Mouse (Mus musculus): ENCODE data around the gene Tmem262. TPM values are rescaled to one million over a fixed set of nuclear protein-coding genes. Genes with fewer than 3 reads are reported as not detected.
"Not testable (repeated sequence)": the region's sequence is repeated elsewhere in the genome, so short reads cannot be mapped to it uniquely, and the experiment has no call there.

The Tmem262 gene
- polyA plus RNA-seq (2012; ENCODE audit: insufficient read depth, low replicate concordance): not detected in 2 replicates

DNA sequence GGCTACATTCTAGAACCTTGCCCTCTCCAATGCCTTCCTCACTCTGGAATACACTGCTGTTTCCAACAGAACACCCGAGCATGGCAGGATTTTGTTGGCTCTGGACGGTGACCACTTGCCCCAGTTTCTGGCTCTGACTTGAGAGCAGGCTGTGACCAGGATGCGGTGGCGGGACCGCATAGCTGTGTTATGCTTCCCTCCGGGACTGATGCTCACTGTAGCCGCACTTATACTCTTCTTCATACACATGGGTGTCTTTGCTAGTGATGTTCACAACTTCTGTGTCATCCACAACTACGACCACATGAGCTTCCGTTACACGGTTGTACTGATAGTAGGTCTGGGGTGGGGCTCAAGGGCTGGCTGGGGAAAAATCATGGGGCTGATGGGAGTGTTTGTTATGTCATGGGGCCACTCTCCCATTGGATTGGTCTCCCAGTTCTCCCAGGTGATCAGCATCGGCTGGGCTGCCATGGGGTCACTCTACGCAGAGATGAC is at the start of gene Tmem262:
Gene Tmem262, plus strand, starts transcription at position 51 of the 498 bp plus-strand sequence.
- peaks cover 55% of the 10 kb centered on the region for H3K4me1 ChIP-seq
- H3K36me3 ChIP-seq (replicated peaks; ENCODE audit: low read length): peaks cover 54% of the 10 kb centered on the region
- TF ChIP-seq FLI1 (IDR thresholded peaks at IDR 0.05; ENCODE audit: low read length): no peak
- TF ChIP-seq GATA1 (IDR thresholded peaks at IDR 0.05; ENCODE audit: borderline replicate concordance, low read length): no peak
- H3K4me3 ChIP-seq (replicated peaks): no peak within 1 kb of the TSS
- H3K9me3 ChIP-seq: no peaks in the 10 kb centered on the region
- H3K27me3 ChIP-seq (replicated peaks): no peaks in the 10 kb centered on the region

DNA sequence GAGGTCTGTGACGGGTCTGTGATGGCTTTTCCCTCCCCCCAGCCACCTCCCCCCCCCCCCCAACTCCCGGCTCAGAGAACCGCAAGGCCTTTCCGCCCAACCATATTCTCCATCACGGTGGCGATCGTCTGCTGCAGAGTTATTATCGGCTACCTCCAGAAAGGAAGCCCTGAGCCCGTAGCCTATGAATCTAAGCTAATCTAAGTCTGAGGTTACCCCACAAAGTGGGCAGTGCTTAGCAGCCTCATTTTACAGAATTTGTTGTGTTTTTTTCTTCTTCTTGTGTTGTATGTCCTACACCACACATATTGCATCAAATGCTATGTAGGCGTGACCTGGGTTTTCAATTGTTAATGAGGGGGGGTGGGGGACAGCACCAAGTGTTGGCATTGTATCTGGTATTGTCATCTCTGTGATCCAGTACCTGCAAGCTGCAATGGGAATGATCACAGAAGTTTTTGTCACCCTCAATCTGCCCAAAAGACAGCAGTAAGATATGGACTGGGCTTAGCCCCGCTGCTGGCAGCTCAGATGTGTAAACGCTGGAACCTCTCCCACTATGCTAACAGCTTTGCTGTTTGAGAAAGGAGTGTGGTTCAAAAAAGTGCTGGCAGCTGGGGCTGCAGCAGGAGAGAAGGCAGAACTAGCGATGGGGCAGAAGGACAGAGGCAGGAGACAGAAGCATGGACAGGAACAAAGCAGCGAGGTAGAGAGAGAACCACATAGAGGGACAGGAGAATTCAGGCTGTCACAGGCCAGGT is 49.1 kb upstream of the Tmem262 start:
- Histone ChIP-seq H3K27me3 (replicated peaks) (peaks cover 13% of the 10 kb centered on the region), H3K4me3 (replicated peaks) (no peak overlapping the region), H3K9me3 (no peaks in the 10 kb centered on the region), H3K4me1 (no peaks in the 10 kb centered on the region; the same call in 1 of the 2 replicates), H3K36me3 (replicated peaks; ENCODE audit: low read length) (no peaks in the 10 kb centered on the region)
- TF ChIP-seq FLI1 (IDR thresholded peaks at IDR 0.05; ENCODE audit: low read length) (no peak), GATA1 (IDR thresholded peaks at IDR 0.05; ENCODE audit: borderline replicate concordance, low read length) (no peak)

DNA sequence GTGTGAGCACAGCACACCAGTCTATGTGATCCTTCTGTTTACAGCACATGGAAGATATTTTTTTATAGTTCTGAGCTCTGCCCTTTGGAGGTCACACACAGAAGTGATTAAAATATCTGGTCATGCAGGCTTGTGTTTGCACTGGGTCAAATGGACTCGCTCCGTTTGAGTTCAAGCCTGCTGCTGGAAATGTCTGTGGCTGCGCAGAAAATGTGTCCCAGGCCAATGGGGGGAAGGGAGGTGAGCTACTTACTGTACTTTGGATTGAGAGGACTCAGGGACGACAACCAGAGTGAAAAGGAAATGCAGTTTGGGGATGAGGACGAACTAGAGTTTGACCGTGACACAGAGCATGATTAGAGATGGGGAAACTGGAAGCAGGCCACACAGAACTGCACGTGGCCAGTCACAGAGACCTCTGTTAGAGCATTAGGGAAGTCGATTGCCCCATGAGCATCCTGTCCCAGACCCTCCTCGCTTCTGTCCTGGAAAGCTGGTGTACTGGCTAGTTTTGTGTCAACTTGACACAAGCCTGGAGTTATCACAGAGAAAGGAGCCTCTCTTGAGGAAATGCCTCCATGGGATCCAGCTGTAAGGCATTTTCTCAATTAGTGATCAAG is 43.8 kb upstream of the Tmem262 start:
- H3K4me1 ChIP-seq: peaks cover 21% of the 10 kb centered on the region
- no peak overlapping the region for H3K4me3 ChIP-seq (replicated peaks)
- no peaks in the 10 kb centered on the region for H3K9me3 ChIP-seq
- peaks cover 6% of the 10 kb centered on the region for H3K27me3 ChIP-seq (replicated peaks)
- no peak for TF ChIP-seq FLI1 (IDR thresholded peaks at IDR 0.05; ENCODE audit: low read length)
- TF ChIP-seq GATA1 (IDR thresholded peaks at IDR 0.05; ENCODE audit: borderline replicate concordance, low read length): no peak
- no peaks in the 10 kb centered on the region for H3K36me3 ChIP-seq (replicated peaks; ENCODE audit: low read length)

DNA sequence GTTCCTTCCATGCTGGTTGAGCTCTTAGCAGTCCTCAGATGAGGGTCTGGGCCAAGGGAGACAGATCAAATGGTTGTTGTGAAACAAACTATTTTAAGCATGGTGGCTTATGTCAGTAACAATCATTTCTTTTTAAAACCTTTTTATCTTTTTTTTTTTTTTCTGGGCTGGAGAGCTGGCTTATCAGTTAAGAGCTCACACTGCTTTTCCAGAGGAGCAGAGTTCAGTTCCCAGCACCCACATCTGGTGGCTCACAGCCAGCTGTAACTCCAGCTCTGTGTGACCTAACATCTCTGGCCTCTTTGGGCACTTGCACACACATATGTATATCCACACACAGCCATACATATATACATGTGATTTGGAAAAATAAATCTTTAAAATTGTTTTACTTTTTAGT is 42.1 kb upstream of the Tmem262 start:
- TF ChIP-seq GATA1 (IDR thresholded peaks at IDR 0.05; ENCODE audit: borderline replicate concordance, low read length) (no peak), FLI1 (IDR thresholded peaks at IDR 0.05; ENCODE audit: low read length) (no peak)
- no peaks in the 10 kb centered on the region for H3K9me3 ChIP-seq
- peaks cover 2% of the 10 kb centered on the region for H3K27me3 ChIP-seq (replicated peaks)
- peaks cover 24% of the 10 kb centered on the region for H3K4me1 ChIP-seq
- H3K36me3 ChIP-seq (replicated peaks; ENCODE audit: low read length): no peaks in the 10 kb centered on the region
- no peak overlapping the region for H3K4me3 ChIP-seq (replicated peaks)

DNA sequence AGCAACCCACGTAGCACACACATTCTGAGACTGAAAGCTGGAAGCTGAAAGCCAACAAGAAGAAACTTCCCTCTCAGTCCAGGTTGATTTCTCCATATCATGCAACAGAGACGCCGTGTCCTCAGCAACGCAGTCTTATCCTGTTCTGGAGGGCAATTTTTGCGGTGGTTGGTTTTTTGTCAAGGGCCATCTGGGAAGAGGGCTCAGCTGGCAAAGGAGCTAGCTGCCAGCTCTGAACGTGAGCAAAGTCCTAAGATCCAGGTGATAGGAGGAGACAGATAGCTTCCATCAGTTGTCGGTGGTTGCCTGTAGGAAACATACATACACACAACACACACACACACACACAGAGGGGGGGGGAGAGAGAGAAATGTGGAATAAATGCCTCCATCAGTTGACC is 41.5 kb upstream of the Tmem262 start:
- H3K9me3 ChIP-seq: no peaks in the 10 kb centered on the region
- H3K36me3 ChIP-seq (replicated peaks; ENCODE audit: low read length): no peaks in the 10 kb centered on the region
- H3K4me1 ChIP-seq: peaks cover 24% of the 10 kb centered on the region
- TF ChIP-seq GATA1 (IDR thresholded peaks at IDR 0.05; ENCODE audit: borderline replicate concordance, low read length) (no peak), FLI1 (IDR thresholded peaks at IDR 0.05; ENCODE audit: low read length) (no peak)
- H3K4me3 ChIP-seq (replicated peaks): no peak overlapping the region
- H3K27me3 ChIP-seq (replicated peaks): peaks cover 2% of the 10 kb centered on the region

DNA sequence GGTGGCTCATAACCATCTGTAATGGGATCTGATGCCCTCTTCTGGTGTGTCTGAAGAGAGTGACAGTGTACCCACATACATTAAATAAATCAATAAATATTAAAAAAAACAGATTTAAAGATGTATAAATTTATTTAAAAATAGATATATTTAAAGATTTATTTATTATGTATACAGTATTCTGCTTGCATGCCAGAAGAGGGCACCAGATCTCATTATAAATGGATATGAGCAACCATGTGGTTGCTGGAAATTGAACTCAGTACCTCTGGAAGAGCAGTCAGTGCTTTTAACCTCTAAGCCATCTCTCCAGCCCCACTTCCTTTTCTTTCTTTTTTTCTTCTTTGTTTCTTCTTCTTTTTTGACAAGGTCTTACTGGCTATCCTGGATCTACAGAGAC is 39.8 kb upstream of the Tmem262 start:
- TF ChIP-seq GATA1 (IDR thresholded peaks at IDR 0.05; ENCODE audit: borderline replicate concordance, low read length) (no peak), FLI1 (IDR thresholded peaks at IDR 0.05; ENCODE audit: low read length) (no peak)
- Histone ChIP-seq H3K4me3 (replicated peaks) (no peak overlapping the region), H3K36me3 (replicated peaks; ENCODE audit: low read length) (no peaks in the 10 kb centered on the region), H3K9me3 (no peaks in the 10 kb centered on the region), H3K27me3 (replicated peaks) (peaks cover 2% of the 10 kb centered on the region), H3K4me1 (peaks cover 32% of the 10 kb centered on the region)

DNA sequence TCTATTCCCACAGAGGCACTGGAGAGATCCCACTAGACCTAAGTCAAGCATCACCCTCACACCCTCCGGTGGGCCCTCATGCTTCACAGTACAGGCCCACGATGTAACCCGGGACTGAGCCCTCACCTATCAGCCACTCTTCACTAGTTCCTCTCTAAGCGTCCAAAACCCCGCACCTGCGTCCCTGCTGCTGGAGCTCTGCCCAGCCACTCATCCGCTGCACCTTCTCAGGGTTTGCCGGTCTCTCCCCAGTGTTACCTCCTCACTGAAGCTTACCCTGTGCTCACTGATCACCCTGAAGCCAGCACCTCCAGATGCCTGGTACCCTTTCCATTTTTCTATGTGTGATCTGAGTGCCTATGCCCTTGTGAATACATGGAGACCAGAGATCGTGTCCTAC is 37.5 kb upstream of the Tmem262 start:
- no peak for TF ChIP-seq FLI1 (IDR thresholded peaks at IDR 0.05; ENCODE audit: low read length)
- no peak for TF ChIP-seq GATA1 (IDR thresholded peaks at IDR 0.05; ENCODE audit: borderline replicate concordance, low read length)
- Histone ChIP-seq H3K4me1 (peaks cover 30% of the 10 kb centered on the region), H3K4me3 (replicated peaks) (no peak overlapping the region), H3K36me3 (replicated peaks; ENCODE audit: low read length) (no peaks in the 10 kb centered on the region), H3K27me3 (replicated peaks) (no peaks in the 10 kb centered on the region), H3K9me3 (no peaks in the 10 kb centered on the region)

DNA sequence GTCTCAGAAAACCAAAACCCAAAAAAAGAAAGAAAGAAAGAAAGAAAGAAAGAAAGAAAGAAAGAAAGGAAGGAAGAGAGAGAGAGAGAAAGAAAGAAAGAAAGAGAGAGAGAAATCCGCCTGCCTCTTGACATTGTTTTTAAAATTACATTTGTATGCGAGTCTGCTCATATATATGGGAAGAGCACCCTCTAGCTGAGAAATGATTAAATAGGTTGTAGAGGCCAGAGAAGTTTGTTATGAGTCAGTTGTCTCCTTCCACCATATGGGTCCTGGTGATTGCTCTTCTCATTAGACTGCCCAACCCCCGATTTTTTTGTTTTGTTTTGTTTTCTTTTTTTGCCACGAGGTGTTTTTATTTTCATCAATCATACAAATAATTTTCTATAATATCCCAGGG is 35.7 kb upstream of the Tmem262 start:
- H3K4me3 ChIP-seq (replicated peaks): not testable (repeated sequence)
- peaks cover 14% of the 10 kb centered on the region for H3K36me3 ChIP-seq (replicated peaks; ENCODE audit: low read length)

DNA sequence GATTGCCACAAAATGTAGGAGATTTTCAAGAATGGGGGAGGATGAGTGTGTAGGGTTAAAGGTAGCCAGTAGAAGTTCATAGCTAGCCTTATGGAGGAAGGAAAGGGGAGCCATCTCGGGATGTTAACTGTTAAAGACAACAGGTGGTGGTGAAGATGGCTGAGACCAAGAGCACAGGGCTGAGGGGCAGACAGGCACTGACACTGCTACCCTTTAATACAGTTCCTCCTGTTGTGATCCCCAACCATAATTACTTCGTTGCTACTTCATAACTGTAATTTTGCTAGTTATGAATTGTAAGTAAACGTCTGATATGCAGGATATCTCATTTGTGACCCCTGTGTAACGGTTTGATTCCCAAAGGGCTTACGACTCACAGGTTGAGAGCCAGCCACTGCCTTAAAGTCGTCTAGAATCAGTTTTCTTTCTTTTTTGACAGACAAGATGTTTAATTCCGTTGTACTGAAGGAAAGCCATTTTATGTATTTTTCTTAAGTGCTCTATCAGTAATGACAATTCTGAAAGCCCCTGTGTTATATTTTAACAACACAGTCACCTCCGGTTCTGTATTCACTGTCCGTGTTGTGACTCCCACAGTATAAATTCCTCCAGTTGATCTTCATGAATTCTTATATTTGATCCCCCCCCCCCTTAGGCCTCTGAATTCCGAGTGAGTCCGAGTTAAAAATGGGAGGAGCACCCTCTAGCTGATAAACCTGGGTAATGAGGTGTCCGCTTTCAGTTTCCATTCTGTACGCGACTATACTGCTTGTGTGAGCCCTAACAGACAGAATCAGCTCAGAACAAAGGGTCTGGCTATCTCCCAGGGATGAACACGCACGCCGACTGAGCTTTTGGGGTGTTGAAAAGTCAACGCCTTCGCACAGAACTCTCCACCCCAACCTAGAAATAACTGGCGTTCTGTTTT is 34.2 kb upstream of the Tmem262 start:
- peak overlapping the region; percentile 97 for H3K4me3 ChIP-seq (replicated peaks)
- TF ChIP-seq GATA1 (IDR thresholded peaks at IDR 0.05; ENCODE audit: borderline replicate concordance, low read length) (no peak), FLI1 (IDR thresholded peaks at IDR 0.05; ENCODE audit: low read length) (no peak)
- peaks cover 52% of the 10 kb centered on the region for H3K4me1 ChIP-seq
- no peaks in the 10 kb centered on the region for H3K27me3 ChIP-seq (replicated peaks)
- H3K36me3 ChIP-seq (replicated peaks; ENCODE audit: low read length): peaks cover 29% of the 10 kb centered on the region
- H3K9me3 ChIP-seq: no peaks in the 10 kb centered on the region

More for the DNA sequence above, 35.7 kb upstream of the Tmem262 start:
- not testable (repeated sequence) for H3K9me3 ChIP-seq; H3K27me3 ChIP-seq (replicated peaks)
- peaks cover 36% of the 10 kb centered on the region for H3K4me1 ChIP-seq
